Mouse (Mus musculus) bone marrow macrophage, adult 2 months (primary cell): ENCODE measurements around the gene Hmgn1. TPM values are rescaled to one million over a fixed set of nuclear protein-coding genes. Genes with fewer than 3 reads are reported as not detected.
A peak's percentile ranks its signal among the peaks of the same experiment; 100 is the strongest.
"Not testable (repeated sequence)": the region's sequence is repeated elsewhere in the genome, so short reads cannot be mapped to it uniquely, and the experiment has no call there.

Experiments
- H3K27ac ChIP-seq: 2 replicates; pipeline ENCODE4 v1.5.1; 2012; ENCODE audit warnings: low read depth, low read length; ENCODE audit not compliant: insufficient read depth
- H3K4me1 ChIP-seq: 2 replicates; pipeline ENCODE4 v1.6.1; 2012; ENCODE audit warnings: low read length; ENCODE audit not compliant: control insufficient read depth, insufficient read depth
- H3K4me3 ChIP-seq: 2 replicates; pipeline ENCODE4 v1.5.1; 2012; ENCODE audit warnings: mild to moderate bottlenecking, low read length, moderate library complexity; ENCODE audit not compliant: insufficient read depth
- CTCF ChIP-seq: IDR thresholded peaks from 2 replicates; pipeline ENCODE4 v1.5.1; 2012; ENCODE audit warnings: low read depth, mild to moderate bottlenecking, low read length, moderate library complexity
- POLR2A ChIP-seq: IDR thresholded peaks from 2 replicates; pipeline ENCODE4 v1.6.1; 2012; ENCODE audit warnings: mild to moderate bottlenecking, low read depth, low read length, borderline replicate concordance
- polyA plus RNA-seq: library from polyadenylated mRNA; stranded (reverse); fragments of >200 nt; gene quantifications from 2 replicates; pipeline ENCODE4 v1.2.4, GENCODE M21; 2012; ENCODE audit not compliant: missing spikeins, insufficient read depth, insufficient read length

Hmgn1 gene
- polyA plus RNA-seq, 1 experiment: 59.3 TPM

- no peak overlapping the region for H3K27ac ChIP-seq
- H3K4me3 ChIP-seq: no peak overlapping the region
- TF ChIP-seq POLR2A: no peak
- no peak for TF ChIP-seq CTCF
- H3K4me1 ChIP-seq: no peaks in the 10 kb centered on the region
These were observed 29.6 kb upstream of the Hmgn1 start for GRCm38 (mm10) chr16:96157171-96157570.

DNA sequence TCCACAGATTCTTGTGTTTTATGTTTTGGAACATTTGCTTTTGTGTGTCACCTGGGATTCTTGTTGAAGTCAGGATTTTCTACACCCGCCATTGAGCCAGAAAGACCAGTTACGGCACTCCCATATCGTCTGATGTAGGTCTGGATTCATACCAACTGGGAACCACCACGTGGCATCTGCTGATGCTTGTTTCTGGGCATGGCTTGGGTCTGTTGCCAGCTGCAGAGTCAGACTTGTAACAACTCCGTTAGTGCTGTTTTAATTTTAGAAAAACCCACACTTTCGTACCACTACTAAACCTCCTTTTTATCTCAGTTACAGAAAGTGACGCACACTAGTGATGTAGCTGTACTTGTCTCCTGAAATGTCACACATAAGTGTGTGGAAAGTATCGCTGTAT lies 28.5 kb upstream of the Hmgn1 start:
- no peak for TF ChIP-seq CTCF
- TF ChIP-seq POLR2A: no peak
- Histone ChIP-seq H3K27ac (no peak overlapping the region), H3K4me3 (no peak overlapping the region), H3K4me1 (peaks cover 5% of the 10 kb centered on the region)

DNA sequence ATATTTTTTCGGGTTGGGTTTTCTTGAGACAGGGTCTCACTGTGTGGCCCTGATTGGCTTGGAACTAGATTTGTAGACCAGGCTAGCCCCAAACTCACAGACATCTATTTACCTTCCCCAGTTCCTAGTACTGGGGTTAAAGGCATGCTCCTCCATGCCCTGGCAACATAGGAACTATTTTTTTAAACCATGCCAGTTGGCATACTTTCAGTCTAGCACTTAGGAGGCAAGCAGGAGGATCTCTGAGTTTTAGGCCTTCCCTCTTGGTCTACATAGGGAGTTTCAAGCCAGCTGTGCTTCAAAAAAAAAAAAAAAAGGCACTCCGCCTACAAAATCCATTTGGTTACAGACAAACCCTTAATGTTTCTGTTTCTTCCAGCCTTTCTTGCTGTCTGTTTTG lies 26.9 kb upstream of the Hmgn1 start:
- Histone ChIP-seq H3K4me3 (no peak overlapping the region), H3K27ac (no peak overlapping the region), H3K4me1 (peaks cover 16% of the 10 kb centered on the region)
- TF ChIP-seq POLR2A (no peak), CTCF (no peak)

GRCm38 (mm10) chr16:96151551-96151950 lies 24.0 kb upstream of the Hmgn1 start:
- H3K4me1 ChIP-seq: peaks cover 44% of the 10 kb centered on the region
- H3K27ac ChIP-seq: no peak overlapping the region

GRCm38 (mm10) chr16:96150995-96151394 lies 23.5 kb upstream of the Hmgn1 start:
- H3K27ac ChIP-seq: 0 out of 2 replicates have a peak overlapping the region, but pooled peaks have one; percentile 5
- H3K4me1 ChIP-seq: peaks cover 50% of the 10 kb centered on the region
- TF ChIP-seq POLR2A (no peak), CTCF (no peak)
- no peak overlapping the region for H3K4me3 ChIP-seq

More at GRCm38 (mm10) chr16:96151551-96151950, 24.0 kb upstream of the Hmgn1 start:
- no peak overlapping the region for H3K4me3 ChIP-seq
- TF ChIP-seq CTCF: peak; percentile 85
- TF ChIP-seq POLR2A: no peak

DNA sequence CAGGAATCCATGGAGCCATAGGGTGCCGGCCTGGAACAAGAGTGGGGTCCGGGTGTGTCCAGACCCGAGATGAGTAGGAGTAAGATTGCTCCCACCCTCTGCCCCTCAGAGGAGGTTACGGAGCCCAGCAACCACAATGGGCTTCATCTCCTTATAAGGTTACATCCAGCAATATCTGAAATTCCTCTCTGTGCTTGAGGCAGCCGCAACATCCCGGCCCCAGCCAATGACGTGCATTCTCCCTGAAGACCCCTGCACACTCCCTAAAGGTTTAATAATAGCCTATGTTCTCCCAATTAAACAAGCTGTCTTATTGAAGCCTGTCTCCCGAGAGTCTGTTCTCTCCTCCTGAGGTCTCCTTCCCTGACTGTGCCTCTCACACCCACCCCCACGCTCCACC lies 21.8 kb upstream of the Hmgn1 start:
- Histone ChIP-seq H3K4me1 (peaks cover 50% of the 10 kb centered on the region), H3K27ac (peak overlapping the region; percentile 21; the same call in 1 of the 2 replicates), H3K4me3 (no peak overlapping the region)
- no peak for TF ChIP-seq POLR2A
- no peak for TF ChIP-seq CTCF

DNA sequence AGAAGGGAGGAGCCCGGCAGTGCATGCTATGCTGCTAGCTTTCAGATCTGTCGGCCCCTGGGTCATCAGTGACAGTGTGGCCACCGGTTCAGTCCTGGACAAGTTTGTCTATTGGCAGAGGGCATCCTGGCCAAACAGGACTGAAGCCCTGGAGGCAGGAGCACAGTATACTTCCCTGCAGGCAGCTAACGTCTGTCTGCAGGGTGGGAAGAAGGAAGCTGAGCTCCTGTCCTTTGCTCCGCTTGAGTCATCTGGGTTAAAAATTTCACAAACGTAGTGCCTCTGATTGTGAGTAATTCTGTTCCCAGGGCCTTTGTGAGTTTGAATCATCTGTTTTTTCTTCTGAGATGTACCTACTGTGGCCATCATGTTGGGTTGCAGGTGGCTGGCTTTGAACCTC lies 21.3 kb upstream of the Hmgn1 start:
- no peak for TF ChIP-seq POLR2A
- TF ChIP-seq CTCF: no peak
- Histone ChIP-seq H3K4me3 (no peak overlapping the region), H3K27ac (peak overlapping the region; percentile 21; the same call in 1 of the 2 replicates), H3K4me1 (peaks cover 50% of the 10 kb centered on the region)

- TF ChIP-seq POLR2A (no peak), CTCF (no peak)
- Histone ChIP-seq H3K27ac (no peak overlapping the region), H3K4me1 (peaks cover 44% of the 10 kb centered on the region), H3K4me3 (peak overlapping the region; percentile 73)
These were observed 18.3 kb upstream of the Hmgn1 start for GRCm38 (mm10) chr16:96145814-96146213.

GRCm38 (mm10) chr16:96145110-96145800 lies 17.7 kb upstream of the Hmgn1 start, which contains the start of gene Wrb:
Wrb (plus strand) TSS chr16:96145407.
- no peak within 1 kb of the TSS for H3K27ac ChIP-seq

GRCm38 (mm10) chr16:96144748-96145109 lies 17.2 kb upstream of the Hmgn1 start:
- not testable (repeated sequence) for H3K4me3 ChIP-seq, H3K27ac ChIP-seq
- peaks cover 36% of the 10 kb centered on the region for H3K4me1 ChIP-seq

More at GRCm38 (mm10) chr16:96145110-96145800, 17.7 kb upstream of the Hmgn1 start, which contains the start of gene Wrb:
- H3K4me1 ChIP-seq: peaks cover 40% of the 10 kb centered on the region
- H3K4me3 ChIP-seq: peak within 1 kb of the TSS; percentile 73
- TF ChIP-seq CTCF (peak; percentile 55), POLR2A (no peak)
